Mouse (Mus musculus) monocyte, adult 2 months (primary cell): Measurements from ENCODE around the gene Zic1.

Experiments
- DNase-seq, 2 experiments: peaks; one replicate each; pipeline ENCODE4 v3.0.0; 2022; ENCODE audit warnings: low spot score in 2 of 2, low read depth in 1 of 2

The Zic1 gene

DNA sequence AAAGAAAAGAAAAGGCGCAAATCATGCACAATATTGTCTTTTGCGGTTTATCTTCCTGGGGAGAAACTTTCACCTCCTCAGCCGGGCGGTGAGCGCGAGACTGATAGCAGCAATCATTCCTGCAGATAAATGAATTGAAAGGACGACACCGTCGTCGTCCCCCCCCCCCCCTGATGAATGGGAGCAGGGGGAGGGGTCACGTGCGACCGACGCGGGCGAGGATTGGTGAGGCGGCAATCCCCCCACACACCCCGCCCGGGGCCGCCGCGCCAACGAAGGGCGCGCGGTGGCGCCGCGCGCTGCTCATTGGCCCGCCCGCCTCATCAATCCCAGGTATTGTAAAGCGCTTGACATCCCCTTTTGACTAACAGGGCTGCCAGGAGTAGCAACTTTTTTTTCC is at the start of gene Zic1:
Zic1 (minus strand) TSS at position 147 of the 400 bp plus-strand sequence.
- no peak for DNase-seq

DNA sequence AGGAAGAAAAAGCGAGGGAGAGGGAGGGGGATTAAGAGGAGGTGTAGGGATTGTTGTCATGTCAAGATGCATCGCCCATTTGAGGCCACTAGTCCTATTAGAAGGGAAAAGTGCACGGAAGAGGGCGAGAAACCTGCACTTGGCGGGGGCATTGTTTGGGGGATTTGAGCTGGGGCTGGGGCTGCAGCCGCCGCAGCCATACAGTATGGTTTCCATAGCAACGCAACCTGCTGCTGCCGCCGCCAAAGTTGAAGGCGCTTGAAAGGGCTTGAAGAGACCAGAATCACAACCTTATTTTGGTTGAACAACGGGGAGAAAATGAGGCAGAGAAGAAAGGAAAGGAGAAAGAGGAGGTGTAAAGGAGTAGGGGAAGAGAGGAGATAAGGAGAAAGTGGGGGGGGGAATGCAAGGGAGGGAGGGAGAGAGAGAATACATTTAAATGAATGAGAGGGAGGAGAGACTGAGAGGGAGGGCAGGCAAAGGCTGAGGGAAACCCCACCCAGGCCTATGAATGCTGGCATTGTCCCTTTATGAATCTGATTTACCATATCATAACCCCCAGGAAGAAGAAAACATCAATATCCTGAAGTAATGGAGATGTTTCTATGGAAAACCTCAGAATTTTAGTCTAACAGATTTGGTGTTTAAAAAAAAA is 48.5 kb upstream of the Zic1 start:
- no peak for DNase-seq

DNA sequence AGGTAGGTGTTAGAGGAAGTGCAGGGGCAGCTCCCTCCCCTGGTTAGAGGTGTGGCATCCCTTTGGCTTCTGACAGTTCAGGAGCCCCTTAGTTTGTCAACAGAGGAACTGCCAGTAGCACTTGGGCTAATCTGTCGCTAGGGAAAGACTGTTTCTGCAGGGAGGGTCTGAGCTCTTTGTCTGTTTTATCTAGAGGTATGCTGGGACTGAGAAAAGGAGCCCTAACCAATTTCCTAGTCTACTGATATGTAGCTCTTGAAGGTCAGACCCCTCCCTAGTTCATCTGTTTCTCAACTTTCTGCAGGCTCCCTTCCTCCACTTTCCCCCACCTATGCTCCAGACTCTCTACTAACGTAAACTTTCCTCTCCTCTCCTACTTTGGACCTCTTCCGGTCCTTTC is 44.2 kb upstream of the Zic1 start:
- DNase-seq, result no peak

DNA sequence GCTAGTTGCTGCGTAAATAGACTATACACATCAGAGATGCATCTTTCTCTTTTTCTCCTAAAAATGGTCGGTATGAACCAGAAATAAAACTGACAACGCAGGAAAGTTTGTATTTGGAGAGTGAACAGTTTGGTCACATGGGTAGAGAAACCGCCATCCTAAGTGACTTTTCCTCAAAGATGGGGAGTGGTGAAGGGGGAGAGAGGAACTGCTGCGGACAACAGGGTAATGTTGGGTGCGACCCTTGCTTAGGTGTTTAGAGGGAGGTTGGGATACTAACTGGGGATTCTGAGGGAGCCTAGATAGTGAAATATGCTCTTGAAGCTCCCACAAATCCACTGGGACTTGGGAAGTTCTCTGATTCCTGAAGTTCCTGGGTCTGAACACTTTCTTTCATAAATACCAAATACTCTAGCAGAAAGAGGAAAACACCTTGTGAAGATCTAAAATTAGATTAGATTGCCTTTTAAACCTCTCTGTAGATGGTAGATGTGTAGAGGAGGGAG is 40.7 kb upstream of the Zic1 start:
- DNase-seq, result no peak

DNA sequence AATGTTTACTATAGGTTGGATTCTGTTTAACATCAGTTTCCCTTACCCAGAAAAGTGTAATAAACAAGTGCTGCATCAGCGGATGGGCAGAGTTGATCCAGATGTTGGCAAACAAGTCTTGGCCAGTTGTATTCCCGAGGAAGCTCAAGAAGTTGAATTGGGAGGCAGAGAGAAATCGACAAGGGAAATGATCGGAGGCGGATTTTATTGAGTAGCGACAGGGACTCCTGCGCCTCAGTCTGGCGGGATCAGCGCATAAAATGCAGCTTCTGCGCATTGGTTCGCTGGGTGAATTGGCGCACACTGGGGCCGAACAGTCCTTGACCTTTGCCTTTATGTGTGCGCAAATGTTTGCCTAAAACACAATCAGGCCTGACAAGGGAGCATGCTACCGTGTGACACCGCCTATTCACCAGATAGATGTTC is 40.2 kb upstream of the Zic1 start:
- no peak for DNase-seq

DNA sequence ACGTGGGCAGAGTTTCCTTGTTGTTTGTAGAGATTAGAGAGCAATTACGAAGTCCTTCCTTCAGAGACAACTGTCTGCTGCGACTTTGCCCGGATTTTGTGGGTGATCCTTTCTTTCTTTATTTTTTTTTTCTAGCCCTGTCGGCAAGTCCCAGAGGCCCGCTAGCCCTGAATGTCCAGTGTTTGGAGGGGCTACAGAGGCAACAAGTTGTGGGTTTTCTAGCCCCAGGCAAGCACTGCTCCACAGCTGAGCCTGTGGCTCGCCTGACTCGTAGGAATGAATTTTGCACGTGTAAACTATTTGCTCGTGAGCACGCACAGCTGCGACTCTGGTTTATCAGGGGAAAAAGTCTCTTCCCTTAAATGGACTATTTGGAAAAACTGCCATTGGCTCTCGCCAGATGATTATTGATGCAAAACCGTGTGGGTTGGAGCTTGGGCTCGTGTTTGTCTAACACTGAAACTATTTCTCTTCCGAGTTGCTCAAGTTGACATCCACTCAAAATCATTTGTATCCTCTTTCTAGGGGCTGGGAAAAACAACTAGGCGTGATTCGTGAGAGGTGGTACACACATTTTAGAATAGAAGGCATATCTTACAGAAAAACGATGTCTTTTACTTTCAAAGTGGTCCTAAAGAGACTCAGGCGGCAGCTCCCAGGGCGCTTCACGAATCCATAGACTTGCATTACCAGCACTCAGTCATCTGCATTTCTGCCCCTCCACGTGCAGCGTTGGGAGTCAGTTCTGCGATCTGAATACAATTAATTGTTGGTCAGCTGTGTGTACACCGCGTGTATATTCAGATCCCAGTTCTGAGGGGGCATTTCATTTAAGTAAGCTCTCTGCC is 39.5 kb upstream of the Zic1 start:
- no peak for DNase-seq

DNA sequence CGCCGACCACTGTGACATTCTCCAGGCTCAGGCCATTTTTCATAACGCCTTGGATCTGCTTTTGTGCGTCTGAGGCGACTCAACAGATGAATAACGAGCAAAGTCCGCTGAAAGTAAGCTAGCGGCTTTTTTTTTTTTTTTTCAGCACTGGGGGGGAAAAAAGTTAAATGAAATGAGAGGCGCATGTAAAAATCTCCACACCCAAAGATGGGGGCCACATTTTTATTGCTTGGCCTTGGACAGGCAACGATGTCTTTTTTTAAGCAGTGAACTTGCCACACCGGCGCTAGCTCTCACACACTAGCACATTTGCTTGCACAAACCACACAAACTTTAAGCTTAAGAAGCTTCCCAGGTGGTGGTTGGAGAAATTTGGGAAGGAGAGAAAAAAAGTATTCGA is 38.6 kb upstream of the Zic1 start:
- DNase-seq, result no peak

DNA sequence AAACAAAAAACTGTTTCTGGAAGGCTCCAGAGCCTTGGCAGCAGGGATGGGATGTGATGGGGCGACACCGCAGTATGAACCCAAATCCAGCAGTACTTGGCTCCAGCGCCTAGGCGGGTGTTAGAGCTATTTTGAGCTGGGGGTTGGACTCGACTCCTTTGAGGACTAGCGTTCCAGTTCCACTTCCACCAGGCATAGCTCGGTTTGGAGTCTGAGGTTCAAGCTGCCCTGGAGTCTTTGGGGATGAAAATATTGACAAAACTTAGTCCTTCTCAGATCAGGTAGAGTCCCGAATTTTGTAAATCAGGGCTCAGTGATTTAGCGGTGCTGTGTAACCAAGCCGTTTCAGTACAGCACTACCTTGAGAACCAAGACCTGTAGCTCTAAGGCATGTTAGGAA is 35.9 kb upstream of the Zic1 start:
- no peak for DNase-seq

DNA sequence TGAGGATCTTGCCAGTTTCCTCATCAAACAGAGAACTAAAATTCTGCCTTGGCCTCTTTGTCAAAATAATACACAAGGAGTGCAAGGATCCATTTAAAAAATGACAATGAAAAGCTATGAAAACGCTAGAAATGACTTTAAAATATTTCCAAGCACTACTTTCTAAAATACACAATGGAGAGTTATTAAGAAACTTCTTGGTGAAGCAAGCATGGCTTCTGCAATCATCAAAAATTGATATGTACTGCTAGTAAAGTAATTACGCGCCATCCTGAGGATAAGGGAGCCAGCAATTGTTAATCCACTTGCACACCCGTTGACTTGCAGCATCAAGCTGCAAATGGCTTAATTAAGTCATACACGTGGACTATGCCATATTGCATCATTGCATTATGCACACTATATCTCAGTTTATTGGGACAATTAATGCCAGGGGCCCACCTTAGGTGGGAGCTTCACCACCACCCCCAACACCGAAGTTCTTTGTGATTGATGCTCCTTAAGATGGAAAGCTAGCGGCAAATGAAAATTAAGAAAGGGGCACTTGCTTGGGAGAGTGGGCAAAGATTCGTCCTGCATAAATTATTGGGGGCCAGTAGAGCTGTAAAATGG is 35.0 kb upstream of the Zic1 start:
- no peak for DNase-seq

DNA sequence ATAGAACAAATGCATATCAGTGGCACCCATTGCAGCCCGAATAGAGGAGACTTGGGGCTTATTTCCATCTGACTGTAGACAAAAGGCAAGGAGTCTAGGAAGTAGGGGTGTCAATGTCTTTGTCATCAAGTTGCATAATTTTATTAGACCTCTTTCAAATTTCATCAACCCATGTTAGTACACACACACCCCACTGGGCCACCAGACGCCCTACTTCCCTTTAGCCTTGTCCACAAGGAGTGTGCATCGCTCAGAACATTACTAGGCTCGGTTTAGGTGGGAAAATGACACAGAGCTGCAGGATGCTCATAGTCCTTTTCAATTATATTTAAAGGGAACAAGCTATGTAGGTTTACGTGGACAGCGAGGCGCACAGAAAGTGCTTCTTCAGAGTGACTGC is 34.4 kb upstream of the Zic1 start:
- DNase-seq, result no peak

DNA sequence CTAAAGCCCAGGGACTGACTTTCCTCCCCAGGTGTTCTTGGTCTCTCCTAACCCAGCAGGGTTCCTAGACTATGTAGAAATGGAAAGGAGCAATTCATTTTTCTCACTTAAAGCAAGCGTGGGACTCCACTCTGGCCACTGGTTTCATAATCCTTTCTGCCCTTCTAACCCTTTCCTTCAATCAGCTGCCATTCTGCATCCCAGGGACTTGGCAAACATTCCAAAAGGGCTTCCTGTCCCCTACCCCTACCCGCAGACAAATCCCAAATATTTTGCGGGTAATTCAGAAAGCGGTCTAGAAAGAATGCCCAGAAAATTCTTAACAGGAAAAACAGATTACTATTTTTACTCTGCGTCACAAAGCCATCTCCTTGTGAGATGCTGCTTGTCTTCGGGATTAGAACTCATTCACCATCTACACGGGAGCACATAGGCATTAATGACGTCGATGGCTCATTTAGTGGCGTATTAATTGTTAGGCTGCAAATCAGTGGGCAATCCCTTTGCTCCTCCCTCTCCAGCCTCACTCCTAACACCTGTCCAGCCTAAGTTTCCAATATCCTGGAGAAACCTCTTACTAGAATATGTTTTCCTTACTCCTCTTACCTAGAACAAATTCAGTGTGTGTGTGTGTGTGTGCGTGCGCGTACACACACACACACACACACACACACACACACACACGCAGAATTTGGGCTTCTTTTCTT is 29.6 kb upstream of the Zic1 start:
- DNase-seq, result no peak

DNA sequence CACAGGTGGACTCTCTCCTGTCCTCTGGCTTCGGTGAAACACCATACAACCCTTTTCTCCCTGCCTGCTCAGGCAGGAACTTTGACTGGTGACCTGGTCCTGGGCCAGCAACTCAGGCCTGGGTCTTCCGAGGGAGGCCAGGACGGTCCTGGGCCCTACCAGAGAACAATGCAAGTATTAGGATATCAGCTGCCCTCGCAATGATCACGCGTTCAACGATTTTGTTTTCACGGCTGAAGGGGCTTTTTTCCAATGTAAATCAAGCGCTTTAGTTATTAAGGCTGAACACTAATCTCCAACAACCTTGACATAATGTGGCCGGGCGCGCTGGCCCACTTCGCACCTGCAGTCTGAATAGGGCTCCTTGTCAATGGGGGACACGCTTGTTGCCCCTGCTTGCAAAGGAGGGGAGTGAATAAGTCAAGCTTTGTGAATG is 28.6 kb upstream of the Zic1 start:
- no peak for DNase-seq

DNA sequence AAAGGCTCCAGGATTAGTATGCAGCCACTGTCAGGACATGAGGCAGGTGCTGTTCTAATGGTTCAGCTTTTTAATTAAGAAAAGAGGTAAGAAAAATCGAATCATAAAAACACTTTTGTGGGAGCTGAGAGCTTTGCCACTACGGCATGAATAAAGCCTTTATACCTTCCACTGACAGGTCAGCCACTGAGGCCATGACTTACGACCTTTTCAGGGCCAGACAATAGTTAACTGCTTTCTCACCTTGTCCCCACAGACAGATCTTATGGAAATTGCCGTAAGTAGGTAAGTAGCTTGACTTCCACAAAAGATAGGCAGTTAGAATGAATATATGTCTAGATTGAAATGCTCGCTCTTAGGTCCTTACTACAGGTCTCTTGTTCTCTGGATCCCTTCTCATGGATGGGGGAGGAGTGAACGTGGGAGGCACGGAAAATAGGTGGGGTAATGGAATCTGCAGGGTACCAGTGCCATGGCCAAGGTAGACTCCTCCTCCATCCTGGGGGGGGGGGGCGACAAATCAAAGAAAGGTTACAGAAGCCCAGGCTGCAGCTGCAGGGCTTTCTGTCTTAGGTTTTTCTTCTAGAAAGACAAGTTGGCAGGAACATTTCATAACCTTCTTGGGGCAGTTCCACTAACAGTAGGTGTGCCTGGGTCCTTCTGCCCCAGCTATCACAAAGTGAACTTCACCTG is 27.9 kb upstream of the Zic1 start:
- no peak for DNase-seq

DNA sequence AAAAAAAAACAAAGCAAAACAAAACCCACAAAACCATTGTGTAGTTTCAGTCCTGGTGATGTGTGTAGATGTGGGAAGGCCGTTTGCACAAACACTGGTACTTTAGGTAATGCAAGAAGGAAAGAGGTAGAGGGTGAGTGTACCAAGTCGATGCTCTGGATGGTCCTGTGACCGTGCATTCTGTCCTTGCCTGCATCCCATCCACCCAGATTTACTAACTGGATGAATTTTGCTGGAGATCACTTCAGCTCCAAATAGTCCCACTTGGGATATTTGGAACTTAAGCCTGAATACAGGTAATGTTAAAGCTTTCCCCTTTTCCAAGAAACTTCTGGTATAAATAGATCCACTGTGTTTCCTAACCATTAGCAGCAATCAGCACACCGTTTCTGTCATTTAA is 22.6 kb upstream of the Zic1 start:
- no peak for DNase-seq

DNA sequence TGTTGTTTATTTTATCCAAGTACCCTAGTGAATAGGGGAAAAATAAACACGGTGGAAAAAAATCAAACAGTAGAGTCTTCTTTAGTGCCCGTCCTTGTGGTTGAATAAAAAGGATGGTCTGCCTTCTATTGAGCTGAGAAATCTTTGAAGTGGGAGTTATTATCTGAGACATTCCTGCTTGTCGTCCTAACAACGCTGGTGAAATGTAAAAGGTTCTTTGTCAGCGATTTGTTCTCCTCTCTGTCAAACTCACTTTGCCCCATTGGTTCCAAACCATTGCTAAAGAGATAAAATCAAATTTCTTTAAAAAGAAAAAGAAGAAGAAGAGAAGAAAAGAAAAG is 22.1 kb upstream of the Zic1 start:
- no peak for DNase-seq

DNA sequence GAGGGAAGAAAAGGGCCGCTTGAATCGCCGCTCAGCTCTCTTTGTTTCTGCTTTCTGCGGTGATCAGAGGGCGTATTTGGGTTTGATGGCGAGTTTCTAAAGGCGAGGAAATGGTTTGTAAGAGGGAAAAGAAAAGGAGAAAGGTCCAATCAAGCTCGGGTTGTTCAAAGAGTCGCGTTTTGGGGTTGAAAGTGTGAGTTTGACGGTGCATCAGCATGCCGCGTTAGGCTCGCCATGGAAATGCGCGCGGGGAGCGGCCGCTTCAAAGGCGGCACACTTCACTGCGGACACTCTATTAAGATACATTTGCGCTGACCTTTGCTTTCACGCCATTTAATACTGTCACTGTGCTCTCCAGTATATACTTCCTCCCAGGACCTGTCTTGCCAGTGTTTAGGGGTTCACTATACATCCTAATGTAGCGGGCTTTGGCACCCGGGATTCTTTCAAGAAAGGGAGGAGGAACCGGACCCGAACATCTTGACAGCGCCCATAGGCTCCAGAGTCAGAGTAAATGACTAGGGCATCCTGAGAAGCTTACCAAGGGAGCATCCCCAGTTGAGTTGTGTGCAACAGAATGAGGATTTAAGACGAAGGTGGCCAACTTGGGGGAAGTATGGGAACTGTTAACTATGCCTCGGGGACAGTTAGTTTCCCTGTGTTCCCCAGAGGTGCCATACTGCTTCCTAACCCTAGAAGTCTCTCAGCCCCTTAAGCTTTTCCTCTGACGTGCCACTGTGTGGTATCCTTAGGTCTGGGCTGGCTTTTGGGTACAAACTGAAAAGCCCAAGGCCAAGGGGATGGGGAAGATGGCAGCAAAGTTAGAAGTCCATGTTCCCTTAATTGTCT is 21.5 kb upstream of the Zic1 start:
- DNase-seq, result no peak

DNA sequence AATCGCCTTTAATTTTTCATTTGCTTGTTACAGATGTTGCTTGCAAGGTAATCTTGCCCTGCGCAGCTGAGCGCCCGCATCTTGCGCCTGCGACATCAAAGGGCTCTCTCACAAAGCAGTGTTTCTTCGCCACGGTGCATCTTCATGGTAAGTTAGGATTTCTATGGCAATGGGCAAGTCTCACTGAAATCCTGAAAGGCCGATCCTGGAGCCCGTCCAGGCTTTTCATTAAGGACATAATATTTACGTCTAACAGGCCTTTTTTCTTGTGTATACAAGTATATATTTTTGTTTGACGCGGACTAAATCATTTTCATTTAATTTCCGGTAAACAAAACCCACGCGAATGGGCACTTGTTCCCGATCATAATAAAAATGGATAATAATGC is 20.9 kb upstream of the Zic1 start:
- DNase-seq, result no peak

DNA sequence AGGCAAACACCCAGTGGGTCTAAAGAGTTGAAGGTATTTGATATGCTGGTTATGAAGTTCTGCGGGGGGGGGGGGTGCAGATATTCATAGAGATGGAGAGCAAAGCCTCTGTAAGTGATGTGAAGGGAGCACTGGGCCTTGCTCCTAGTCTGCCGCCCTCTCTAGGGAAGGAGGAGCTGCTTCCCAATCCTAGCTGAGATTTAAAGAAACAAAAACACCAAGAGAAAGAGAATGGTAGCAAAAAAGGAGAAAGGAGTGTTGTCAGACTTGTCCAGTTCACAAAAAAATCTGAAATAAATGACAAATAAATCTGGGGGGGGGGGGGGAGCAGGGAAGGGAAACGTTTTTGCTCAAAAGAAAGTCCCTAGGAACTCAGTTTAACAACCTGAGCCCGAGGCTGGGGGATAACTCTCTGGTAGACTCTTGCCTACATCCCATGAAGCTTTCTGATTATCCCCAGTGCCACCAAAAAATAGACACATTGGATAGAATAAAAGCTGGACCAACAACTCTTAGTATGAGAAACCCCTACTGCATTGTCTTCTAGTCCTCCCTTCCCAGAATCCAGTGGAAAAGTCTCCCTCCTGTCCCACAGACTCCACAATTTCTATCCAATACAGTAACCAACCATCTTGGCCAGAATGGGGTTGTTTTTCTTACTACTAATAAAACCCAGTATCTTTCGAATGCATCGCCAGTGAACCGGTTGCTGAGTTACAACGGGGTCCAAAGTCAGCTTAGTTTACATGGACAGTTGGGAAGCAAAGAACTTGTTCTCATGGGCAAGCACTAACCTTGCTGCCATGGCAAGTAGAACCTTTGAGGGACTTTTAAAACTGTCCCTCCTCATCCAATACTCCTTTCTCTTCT is 20.2 kb upstream of the Zic1 start:
- no peak for DNase-seq
